Mouse (Mus musculus): ENCODE results near the gene Otud5.
"Not testable (repeated sequence)": the region's sequence is repeated elsewhere in the genome, so short reads cannot be mapped to it uniquely, and the experiment has no call there.

DNA sequence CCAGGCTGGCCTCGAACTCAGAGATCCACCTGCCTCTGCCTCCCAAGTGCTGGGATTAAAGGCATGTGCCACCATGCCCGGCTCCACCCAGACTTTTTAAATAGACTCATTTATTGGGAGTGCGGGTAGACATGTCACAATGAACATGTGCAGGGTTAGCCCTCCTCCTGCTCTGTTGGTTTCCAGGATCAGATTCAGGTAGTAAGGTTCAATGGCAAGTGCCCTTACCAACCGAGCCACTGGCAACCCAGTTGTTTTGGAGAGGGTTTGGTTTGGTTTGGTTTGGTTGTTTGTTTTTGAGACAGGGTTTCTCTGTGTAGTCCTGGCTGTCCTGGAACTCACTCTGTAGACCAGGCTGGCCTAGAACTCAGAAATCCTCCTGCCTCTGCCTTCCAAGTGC, 68.1 kb downstream of the Otud5 start, which contains the start of gene Gm10490:
- not testable (repeated sequence) for TF ChIP-seq POLR2A (IDR thresholded peaks at IDR 0.05; ENCODE audit: insufficient read depth, low read length); EP300 (IDR thresholded peaks at IDR 0.05; ENCODE audit: insufficient read depth, low read depth, low read length)

Data from ES-Bruce4 (cell line).